Mouse (Mus musculus) heart, adult 2 months (tissue): ENCODE results near the gene Dusp14. TPM values are rescaled to one million over a fixed set of nuclear protein-coding genes. Genes with fewer than 3 reads are reported as not detected.

ENCODE experiments used
- DNase-seq, 2 experiments: peaks; one replicate each; pipeline ENCODE4 v3.0.0; 2021
- H3K27ac ChIP-seq: fragments of 200-600 bp; 2 replicates; pipeline ENCODE4 v1.8.1; 2022
- H3K27me3 ChIP-seq: fragments of 200-500 bp; 2 replicates; pipeline ENCODE4 v1.6.1; 2012; ENCODE audit warnings: mild to moderate bottlenecking, low read length, inconsistent platforms, mixed read lengths; ENCODE audit not compliant: control insufficient read depth, insufficient read depth
- H3K36me3 ChIP-seq: fragments of 200-500 bp; 2 replicates; pipeline ENCODE4 v1.6.1; 2012; ENCODE audit warnings: low read length, inconsistent platforms; ENCODE audit not compliant: control insufficient read depth, insufficient read depth
- H3K4me1 ChIP-seq: fragments of 200-500 bp; 2 replicates; pipeline ENCODE4 v1.6.1; 2011; ENCODE audit warnings: low read length; ENCODE audit not compliant: control insufficient read depth, insufficient read depth
- H3K4me3 ChIP-seq: fragments of 200-600 bp; 2 replicates; pipeline ENCODE4 v1.8.1; 2022
- H3K79me2 ChIP-seq: fragments of 200-500 bp; replicated peaks from 2 replicates; pipeline ENCODE4 v1.6.1; 2012; ENCODE audit warnings: mild to moderate bottlenecking, inconsistent platforms, low read length, moderate library complexity, mixed read lengths; ENCODE audit not compliant: control insufficient read depth, insufficient read depth
- H3K9ac ChIP-seq: fragments of 200-500 bp; 2 replicates; pipeline ENCODE4 v1.6.1; 2012; ENCODE audit warnings: low read depth, mild to moderate bottlenecking, control low read depth, inconsistent platforms, low read length, mixed read lengths
- CTCF ChIP-seq: fragments of 200-600 bp; IDR thresholded peaks from 2 replicates; pipeline ENCODE4 v1.8.1; 2022; ENCODE audit warnings: antibody characterized with exemption, mild to moderate bottlenecking, moderate library complexity
- EP300 ChIP-seq: fragments of 200-500 bp; IDR thresholded peaks from 2 replicates; pipeline ENCODE4 v1.6.1; 2011; ENCODE audit warnings: low read depth, low read length, control low read depth; ENCODE audit not compliant: insufficient read depth
- POLR2A ChIP-seq: fragments of 200-500 bp; IDR thresholded peaks from 2 replicates; pipeline ENCODE4 v1.6.1; 2011; ENCODE audit warnings: mild to moderate bottlenecking, low read depth, low read length, control low read depth; ENCODE audit not compliant: insufficient read depth
- WGBS: fragments of 180-500 bp; shearing (Covaris S2); methylation state at CpG from one replicate; pipeline ENCODE4 v1.1.7; 2018; 5-methylcytosine and 5-hydroxymethylcytosine counted together
- intact Hi-C: fragments of 180-260 bp; cut with DNase I; formaldehyde crosslinking; loops from one replicate; pipeline ENCODE4 v1.15.1; 2025
- polyA plus RNA-seq: library from polyadenylated mRNA; depleted of rRNA; stranded (reverse); fragments of >200 nt; gene quantifications from 2 replicates; pipeline ENCODE4 v1.2.3, GENCODE M21; 2012
- total RNA-seq, 2 experiments: library from RNA; stranded (reverse); gene quantifications; 2 replicates each; pipeline ENCODE4 v1.2.3; 2021

Dusp14 gene
- total and polyA plus RNA-seq, 3 experiments: 0.34 to 3.5 (median 0.48) TPM

- Histone ChIP-seq H3K27ac (no peak overlapping the region), H3K27me3 (no peaks in the 10 kb centered on the region), H3K4me3 (no peak overlapping the region), H3K79me2 (no peaks in the 10 kb centered on the region), H3K4me1 (no peaks in the 10 kb centered on the region), H3K36me3 (no peaks in the 10 kb centered on the region), H3K9ac (no peak overlapping the region)
- intact Hi-C loops: no loop called here
- WGBS: 75% methylated on average over 3 of the region's 3 CpGs
- no peak for DNase-seq
- TF ChIP-seq POLR2A (no peak), CTCF (no peak), EP300 (no peak)
Measured at GRCm38 (mm10) chr11:84080327-84080726, 11.3 kb upstream of the Dusp14 start.

DNA sequence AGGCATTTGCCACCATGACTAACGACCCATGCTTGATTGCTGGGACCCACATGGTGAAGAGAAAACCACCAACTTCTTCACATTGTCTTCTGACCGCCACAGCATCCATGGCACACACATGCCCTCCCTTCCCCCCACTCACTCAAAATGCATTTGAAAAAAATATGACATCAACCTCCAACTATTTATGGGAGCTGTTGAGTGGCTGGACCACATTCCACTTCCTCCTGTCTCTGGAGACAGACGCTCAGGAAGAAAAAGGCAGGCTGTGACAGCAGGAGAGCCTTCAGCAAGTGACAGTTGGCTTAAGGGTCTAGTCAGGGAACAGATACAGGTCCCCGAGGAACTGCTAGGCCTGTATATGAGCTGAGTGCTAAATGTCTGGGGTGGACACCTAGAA, 10.8 kb upstream of the Dusp14 start:
- no peaks in the 10 kb centered on the region for H3K27me3 ChIP-seq
- 56% methylated on average over 4 of the region's 4 CpGs for WGBS
- intact Hi-C loops: no loop called here
- no peak overlapping the region for H3K9ac ChIP-seq
- H3K36me3 ChIP-seq: no peaks in the 10 kb centered on the region
- H3K79me2 ChIP-seq: no peaks in the 10 kb centered on the region
- TF ChIP-seq EP300: no peak
- no peak for TF ChIP-seq POLR2A
- no peak for TF ChIP-seq CTCF
- no peak overlapping the region for H3K4me3 ChIP-seq
- no peak for DNase-seq
- H3K27ac ChIP-seq: no peak overlapping the region
- no peaks in the 10 kb centered on the region for H3K4me1 ChIP-seq

DNA sequence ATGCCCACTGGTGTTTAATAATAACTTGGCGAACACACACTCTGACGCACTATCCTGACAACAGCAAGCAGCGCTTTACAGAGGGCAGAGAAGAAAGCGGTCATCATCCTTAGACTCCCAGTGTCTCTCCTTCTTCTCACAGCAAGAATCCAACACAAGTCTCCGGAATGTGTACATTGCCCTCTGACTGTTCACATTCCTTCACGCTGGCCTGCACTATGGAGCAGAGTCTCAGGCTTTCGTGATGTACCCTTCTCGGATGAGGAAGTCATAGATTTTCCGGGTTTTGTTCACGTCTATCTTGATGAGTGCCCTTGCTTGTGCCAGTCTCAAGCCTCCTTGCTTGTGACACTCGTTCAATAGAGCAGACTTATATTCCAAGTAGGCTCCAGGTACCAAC, 10.3 kb upstream of the Dusp14 start:
- intact Hi-C loops: no loop called here
- TF ChIP-seq CTCF (no peak), EP300 (no peak), POLR2A (no peak)
- Histone ChIP-seq H3K79me2 (no peaks in the 10 kb centered on the region), H3K27ac (no peak overlapping the region), H3K36me3 (no peaks in the 10 kb centered on the region), H3K9ac (no peak overlapping the region), H3K27me3 (no peaks in the 10 kb centered on the region), H3K4me3 (no peak overlapping the region), H3K4me1 (no peaks in the 10 kb centered on the region)
- WGBS: 92% methylated on average over 11 of the region's 11 CpGs
- no peak for DNase-seq

DNA sequence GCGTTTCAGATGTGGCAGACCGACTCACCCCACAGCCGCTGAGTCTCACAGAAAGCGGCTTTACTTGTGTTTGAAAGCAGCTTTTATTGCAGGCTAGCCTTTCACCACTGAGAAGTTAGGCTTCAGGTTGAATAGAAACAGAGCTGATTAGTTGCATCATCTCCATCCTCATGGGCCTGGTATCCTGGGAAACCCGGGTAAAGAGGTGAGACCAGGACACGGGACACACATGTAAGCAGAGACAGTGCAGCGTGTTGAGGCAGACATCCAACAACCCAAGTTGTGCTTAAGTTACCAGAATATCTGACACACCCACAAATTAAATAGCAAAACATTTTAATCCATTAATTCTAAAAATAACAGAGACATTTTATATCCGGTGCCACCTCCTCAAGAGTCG, 9.5 kb upstream of the Dusp14 start:
- WGBS: 83% methylated on average over 9 of the region's 9 CpGs
- Histone ChIP-seq H3K36me3 (no peaks in the 10 kb centered on the region), H3K4me3 (no peak overlapping the region), H3K4me1 (no peaks in the 10 kb centered on the region; the same call in 1 of the 2 replicates), H3K27me3 (no peaks in the 10 kb centered on the region), H3K27ac (no peak overlapping the region), H3K79me2 (no peaks in the 10 kb centered on the region), H3K9ac (no peak overlapping the region)
- intact Hi-C loops: no loop called here
- TF ChIP-seq EP300 (no peak), CTCF (no peak), POLR2A (no peak)
- no peak for DNase-seq

DNA sequence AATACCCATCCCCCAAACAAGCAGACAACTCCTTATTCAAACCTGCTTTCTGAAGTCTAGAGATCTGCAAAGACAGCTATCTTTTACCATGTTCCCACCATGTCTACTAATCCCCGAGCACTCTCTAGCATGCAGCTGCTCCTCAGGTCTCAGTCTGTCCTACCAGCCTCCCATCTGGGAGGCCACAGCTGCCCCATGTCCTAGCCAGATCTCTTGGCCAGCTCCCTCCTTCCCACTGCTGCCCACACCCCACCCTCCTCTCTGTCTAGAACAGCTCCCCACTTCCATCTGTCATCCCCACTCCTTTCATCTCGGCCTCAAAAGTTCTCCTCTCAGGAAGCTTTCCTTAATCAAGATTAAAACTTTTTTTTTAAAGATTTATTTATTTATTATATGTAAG, 7.9 kb upstream of the Dusp14 start:
- Histone ChIP-seq H3K27ac (no peak overlapping the region), H3K4me3 (no peak overlapping the region), H3K79me2 (no peaks in the 10 kb centered on the region), H3K4me1 (peaks cover 5% of the 10 kb centered on the region), H3K27me3 (no peaks in the 10 kb centered on the region), H3K36me3 (no peaks in the 10 kb centered on the region), H3K9ac (no peak overlapping the region)
- TF ChIP-seq EP300: no peak
- TF ChIP-seq POLR2A: no peak
- TF ChIP-seq CTCF: no peak
- no peak for DNase-seq
- 83% methylated on average over 2 of the region's 2 CpGs for WGBS
- intact Hi-C loops: no loop called here

DNA sequence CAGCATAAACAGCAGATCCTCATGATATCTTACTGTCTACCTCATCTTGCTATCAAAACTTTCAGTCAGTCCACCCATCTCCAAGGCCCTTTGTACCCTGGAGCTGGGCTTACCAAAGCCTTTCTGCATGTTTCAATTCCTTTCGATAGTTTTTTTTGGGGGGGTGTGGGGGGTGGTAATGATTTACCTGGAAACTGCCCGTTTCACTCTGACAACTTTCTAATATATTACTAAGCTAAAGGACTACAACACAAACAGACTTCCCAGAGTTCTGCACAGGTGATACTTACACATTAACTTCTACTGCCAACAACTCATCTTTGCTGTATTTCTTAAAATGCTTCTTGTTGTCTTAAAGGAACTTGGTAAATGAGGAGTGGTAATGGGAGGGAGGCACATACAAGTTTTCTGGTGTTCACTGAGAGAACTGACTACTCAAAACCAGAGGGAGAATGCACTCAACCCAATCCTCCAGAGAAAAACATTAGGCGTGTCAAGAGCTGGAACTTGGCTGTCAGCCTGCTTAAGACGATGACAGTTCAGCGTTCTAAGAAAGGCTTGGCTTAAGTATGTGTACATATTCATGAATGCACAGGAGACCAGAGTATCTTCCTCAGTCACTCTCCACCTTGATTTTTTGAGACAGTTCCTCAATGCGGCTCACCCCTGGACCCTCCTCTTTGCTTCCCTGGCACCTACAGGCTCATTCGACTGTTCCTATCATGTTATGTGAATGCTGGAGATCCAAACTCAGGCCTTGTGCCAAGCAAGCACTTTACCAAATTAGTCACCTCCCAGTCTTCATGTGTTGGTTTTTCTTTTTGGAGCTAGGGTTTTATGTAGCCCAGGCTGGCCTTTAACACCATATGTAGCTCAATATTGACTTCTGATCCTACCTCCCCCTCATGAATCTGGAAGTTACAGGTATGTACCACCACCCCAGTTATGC, 5.0 kb upstream of the Dusp14 start:
- WGBS: 53% methylated on average over 7 of the region's 7 CpGs
- TF ChIP-seq POLR2A (no peak), EP300 (no peak), CTCF (no peak)
- H3K27me3 ChIP-seq: no peaks in the 10 kb centered on the region; the same call in 1 of the 2 replicates
- H3K9ac ChIP-seq: no peak overlapping the region
- H3K4me1 ChIP-seq: peaks cover 5% of the 10 kb centered on the region
- H3K27ac ChIP-seq: no peak overlapping the region; the same call in 1 of the 2 replicates
- no peak overlapping the region for H3K4me3 ChIP-seq
- H3K36me3 ChIP-seq: no peaks in the 10 kb centered on the region
- intact Hi-C loops: no loop called here
- DNase-seq: peak in 1 of 2 experiments; percentile 19
- no peaks in the 10 kb centered on the region for H3K79me2 ChIP-seq
